Mouse (Mus musculus): ENCODE results near the gene Degs2. TPM values are rescaled to one million over a fixed set of nuclear protein-coding genes. Genes with fewer than 3 reads are reported as not detected.

Gene Degs2
- polyA plus RNA-seq, 1 experiment from 2014 or later = 19.0 TPM

DNA sequence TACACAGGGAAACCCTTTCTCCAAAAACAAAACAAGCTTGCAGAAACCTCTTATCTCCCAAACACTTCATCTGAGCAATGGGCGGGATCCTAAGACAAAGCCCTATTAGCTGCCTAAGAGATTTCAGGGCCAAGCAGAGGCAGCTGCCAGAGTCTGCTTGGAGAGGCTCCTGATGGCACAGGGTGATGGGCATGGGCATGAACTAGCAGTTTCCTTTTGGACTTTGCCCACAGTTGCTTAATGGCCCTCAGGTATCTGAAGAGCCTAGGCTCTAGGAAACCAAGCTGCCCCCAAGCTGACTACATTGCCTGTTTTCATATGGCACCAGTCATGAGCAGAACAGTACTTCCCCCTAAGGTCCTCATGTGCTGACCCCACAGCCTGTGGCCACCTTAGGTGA lies 7.9 kb downstream of the Degs2 start:
- no peak for TF ChIP-seq CTCF (IDR thresholded peaks at IDR 0.05; ENCODE audit: low read depth)
- Histone ChIP-seq H3K27ac (no peak overlapping the region), H3K9ac (ENCODE audit: low read depth, low read length) (no peak overlapping the region), H3K4me1 (replicated peaks; ENCODE audit: insufficient read depth, low read length) (0 out of 2 replicates have a peak, but pooled peaks cover 9% of the 10 kb centered on the region), H3K36me3 (ENCODE audit: insufficient read depth, low read length) (no peaks in the 10 kb centered on the region), H3K9me3 (replicated peaks; ENCODE audit: low read length) (no peaks in the 10 kb centered on the region), H3K4me2 (ENCODE audit: low read length) (no peak overlapping the region), H3K27me3 (ENCODE audit: insufficient read depth, low read length) (no peaks in the 10 kb centered on the region), H3K4me3 (replicated peaks; ENCODE audit: low read depth, low read length) (no peak overlapping the region)
- no peak for ATAC-seq (replicated peaks; ENCODE audit: low FRiP score, low read depth)
- WGBS = 85% methylated on average over 1 of the region's 1 CpGs
- DNase-seq (ENCODE audit: low spot score) = no peak

DNA sequence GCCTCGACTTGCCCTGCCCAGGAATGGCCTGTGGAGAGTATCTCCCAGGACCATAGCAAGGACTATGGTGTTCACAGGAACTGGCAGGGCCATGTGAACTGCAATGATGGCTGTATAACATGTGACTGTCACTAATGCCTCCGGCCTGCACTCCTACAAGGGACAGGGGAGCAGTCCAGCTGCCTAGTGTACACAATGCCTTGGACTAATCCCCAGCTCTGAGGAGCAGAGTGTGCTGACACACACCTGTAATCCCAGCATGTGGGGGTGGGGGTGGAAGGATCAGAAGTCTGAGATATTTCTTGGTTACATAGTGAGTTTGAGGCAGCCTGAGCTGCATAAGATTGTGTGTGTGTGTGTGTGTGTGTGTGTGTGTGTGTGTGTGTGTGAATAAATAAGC lies 8.5 kb downstream of the Degs2 start:
- H3K4me3 ChIP-seq (replicated peaks; ENCODE audit: low read depth, low read length) = no peak overlapping the region
- TF ChIP-seq CTCF (IDR thresholded peaks at IDR 0.05; ENCODE audit: low read depth) = no peak
- H3K4me2 ChIP-seq (ENCODE audit: low read length) = no peak overlapping the region
- ATAC-seq (replicated peaks; ENCODE audit: low FRiP score, low read depth) (no peak), DNase-seq (ENCODE audit: low spot score) (no peak)
- 32% methylated on average over 2 of the region's 2 CpGs for WGBS
- no peak overlapping the region for H3K27ac ChIP-seq
- H3K4me1 ChIP-seq (replicated peaks; ENCODE audit: insufficient read depth, low read length) = 0 out of 2 replicates have a peak, but pooled peaks cover 2% of the 10 kb centered on the region
- H3K36me3 ChIP-seq (ENCODE audit: insufficient read depth, low read length) = no peaks in the 10 kb centered on the region
- no peaks in the 10 kb centered on the region for H3K9me3 ChIP-seq (replicated peaks; ENCODE audit: low read length)
- no peaks in the 10 kb centered on the region for H3K27me3 ChIP-seq (ENCODE audit: insufficient read depth, low read length)
- no peak overlapping the region for H3K9ac ChIP-seq (ENCODE audit: low read depth, low read length)

DNA sequence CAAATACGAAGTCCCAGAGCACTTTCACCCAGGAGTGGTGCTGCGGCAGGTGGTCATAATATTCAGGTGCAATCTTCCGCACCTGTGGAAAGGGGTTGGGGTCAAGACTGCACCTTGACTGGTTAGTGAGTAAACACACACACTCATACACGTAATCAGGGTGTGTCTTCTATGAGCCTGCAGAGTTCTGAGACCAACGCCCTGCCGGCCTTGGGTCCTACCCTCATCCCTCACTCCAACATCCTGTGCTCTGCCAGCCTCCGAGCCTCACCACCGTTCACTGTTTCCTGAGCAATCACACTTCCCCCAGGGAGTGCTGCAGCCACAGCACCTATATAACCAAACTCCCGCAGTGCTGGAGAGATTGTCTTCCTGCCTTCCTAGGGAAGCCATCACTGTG lies 11.6 kb downstream of the Degs2 start:
- H3K4me2 ChIP-seq (ENCODE audit: low read length) = no peak overlapping the region
- no peak overlapping the region for H3K9ac ChIP-seq (ENCODE audit: low read depth, low read length)
- no peaks in the 10 kb centered on the region for H3K9me3 ChIP-seq (replicated peaks; ENCODE audit: low read length)
- no peaks in the 10 kb centered on the region; the same call in 1 of the 2 replicates for H3K36me3 ChIP-seq (ENCODE audit: insufficient read depth, low read length)
- no peak overlapping the region for H3K4me3 ChIP-seq (replicated peaks; ENCODE audit: low read depth, low read length)
- no peak for TF ChIP-seq CTCF (IDR thresholded peaks at IDR 0.05; ENCODE audit: low read depth)
- 0 out of 2 replicates have a peak, but pooled peaks cover 3% of the 10 kb centered on the region for H3K4me1 ChIP-seq (replicated peaks; ENCODE audit: insufficient read depth, low read length)
- DNase-seq (ENCODE audit: low spot score) = no peak
- no peak overlapping the region for H3K27ac ChIP-seq
- H3K27me3 ChIP-seq (ENCODE audit: insufficient read depth, low read length) = no peaks in the 10 kb centered on the region
- ATAC-seq (replicated peaks; ENCODE audit: low FRiP score, low read depth) = no peak
- 73% methylated on average over 9 of the region's 9 CpGs for WGBS

DNA sequence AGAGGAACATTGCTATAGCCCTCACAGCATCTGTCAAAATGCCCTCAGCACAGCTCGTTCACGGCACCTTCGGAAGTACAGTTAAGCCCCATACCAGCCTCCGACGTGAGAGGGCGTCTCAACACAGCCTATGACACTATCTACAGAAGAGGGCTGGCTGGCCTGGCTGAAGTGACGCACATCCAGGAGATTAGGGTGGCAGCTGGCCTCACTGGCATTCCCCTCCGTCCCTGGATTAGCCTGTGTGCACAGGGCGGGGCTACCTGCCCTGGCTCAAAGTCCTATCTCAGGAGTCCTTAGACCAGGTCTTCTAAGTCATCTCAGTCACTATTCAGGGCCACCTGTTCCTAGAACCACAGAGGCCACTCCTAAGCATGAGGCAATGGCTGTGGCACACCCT lies 12.9 kb downstream of the Degs2 start:
- no peak for DNase-seq (ENCODE audit: low spot score)
- no peak for TF ChIP-seq CTCF (IDR thresholded peaks at IDR 0.05; ENCODE audit: low read depth)
- ATAC-seq (replicated peaks; ENCODE audit: low FRiP score, low read depth) = no peak
- Histone ChIP-seq H3K9ac (ENCODE audit: low read depth, low read length) (no peak overlapping the region), H3K4me1 (replicated peaks; ENCODE audit: insufficient read depth, low read length) (0 out of 2 replicates have a peak, but pooled peaks cover 3% of the 10 kb centered on the region), H3K27ac (no peak overlapping the region), H3K4me3 (replicated peaks; ENCODE audit: low read depth, low read length) (no peak overlapping the region), H3K4me2 (ENCODE audit: low read length) (no peak overlapping the region), H3K36me3 (ENCODE audit: insufficient read depth, low read length) (no peaks in the 10 kb centered on the region; the same call in 1 of the 2 replicates), H3K9me3 (replicated peaks; ENCODE audit: low read length) (no peaks in the 10 kb centered on the region), H3K27me3 (ENCODE audit: insufficient read depth, low read length) (no peaks in the 10 kb centered on the region)
- WGBS = 89% methylated on average over 9 of the region's 9 CpGs

DNA sequence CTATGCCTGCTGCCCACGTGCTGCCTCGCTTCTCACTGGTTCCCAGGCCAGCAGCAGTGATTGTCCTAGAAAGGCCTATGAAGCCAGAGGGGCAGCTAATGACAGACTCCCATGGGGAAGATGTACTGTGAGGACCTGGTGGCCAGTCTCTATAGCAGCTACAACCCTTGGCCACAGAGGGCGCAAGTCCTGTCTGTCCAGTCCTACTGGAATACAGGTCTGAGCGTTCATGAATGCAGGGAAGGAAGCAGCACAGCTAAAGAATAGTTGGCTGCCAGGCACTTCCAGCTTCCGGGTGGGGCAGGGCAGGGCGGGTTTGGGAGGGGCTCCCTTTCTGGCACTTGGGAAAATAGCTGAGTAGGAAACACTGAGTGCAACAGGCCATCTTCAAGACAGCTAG lies 15.2 kb downstream of the Degs2 start:
- Histone ChIP-seq H3K36me3 (ENCODE audit: insufficient read depth, low read length) (peaks cover 14% of the 10 kb centered on the region; the same call in 1 of the 2 replicates), H3K4me3 (replicated peaks; ENCODE audit: low read depth, low read length) (no peak overlapping the region), H3K9ac (ENCODE audit: low read depth, low read length) (no peak overlapping the region), H3K4me1 (replicated peaks; ENCODE audit: insufficient read depth, low read length) (0 out of 2 replicates have a peak, but pooled peaks cover 3% of the 10 kb centered on the region), H3K4me2 (ENCODE audit: low read length) (no peak overlapping the region), H3K27ac (peak overlapping the region; percentile 66; the same call in 1 of the 2 replicates), H3K27me3 (ENCODE audit: insufficient read depth, low read length) (no peaks in the 10 kb centered on the region), H3K9me3 (replicated peaks; ENCODE audit: low read length) (no peaks in the 10 kb centered on the region)
- ATAC-seq (replicated peaks; ENCODE audit: low FRiP score, low read depth) (0 out of 2 replicates have a peak, but pooled peaks have one; percentile 34), DNase-seq (ENCODE audit: low spot score) (peak; percentile 48)
- 58% methylated on average over 6 of the region's 6 CpGs for WGBS
- TF ChIP-seq CTCF (IDR thresholded peaks at IDR 0.05; ENCODE audit: low read depth) = peak; percentile 58

DNA sequence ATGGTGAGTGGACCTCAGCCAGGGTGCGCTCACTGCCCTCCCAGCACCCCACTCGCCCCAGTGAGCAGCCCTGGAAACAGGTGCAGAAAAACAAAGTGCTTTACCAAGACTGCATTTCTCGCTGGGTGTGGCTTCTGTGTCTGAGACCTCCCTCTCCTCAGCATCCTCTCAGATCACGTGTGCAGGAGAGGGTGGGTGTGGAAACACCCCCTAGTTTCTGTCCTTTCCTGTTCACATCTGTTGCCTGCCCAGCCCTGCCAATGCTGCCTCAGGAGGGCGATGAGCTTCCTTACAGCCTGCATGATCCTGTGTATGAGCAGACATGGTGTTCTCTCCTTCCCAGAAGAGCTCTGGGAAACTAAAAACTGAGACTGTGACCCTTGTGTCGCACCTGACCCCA lies 15.7 kb downstream of the Degs2 start:
- no peak overlapping the region for H3K4me3 ChIP-seq (replicated peaks; ENCODE audit: low read depth, low read length)
- H3K9me3 ChIP-seq (replicated peaks; ENCODE audit: low read length) = no peaks in the 10 kb centered on the region
- H3K9ac ChIP-seq (ENCODE audit: low read depth, low read length) = no peak overlapping the region
- H3K27me3 ChIP-seq (ENCODE audit: insufficient read depth, low read length) = no peaks in the 10 kb centered on the region
- ATAC-seq (replicated peaks; ENCODE audit: low FRiP score, low read depth) (no peak; the same call in 1 of the 2 replicates), DNase-seq (ENCODE audit: low spot score) (no peak)
- peak overlapping the region; percentile 66 for H3K27ac ChIP-seq
- 0 out of 2 replicates have a peak, but pooled peaks cover 3% of the 10 kb centered on the region for H3K4me1 ChIP-seq (replicated peaks; ENCODE audit: insufficient read depth, low read length)
- TF ChIP-seq CTCF (IDR thresholded peaks at IDR 0.05; ENCODE audit: low read depth) = no peak
- 55% methylated on average over 6 of the region's 6 CpGs for WGBS
- H3K36me3 ChIP-seq (ENCODE audit: insufficient read depth, low read length) = peaks cover 17% of the 10 kb centered on the region; the same call in 1 of the 2 replicates
- H3K4me2 ChIP-seq (ENCODE audit: low read length) = no peak overlapping the region

All from kidney, postnatal 0 days (tissue).